Mouse (Mus musculus): ENCODE data around the gene Cds1.

DNA sequence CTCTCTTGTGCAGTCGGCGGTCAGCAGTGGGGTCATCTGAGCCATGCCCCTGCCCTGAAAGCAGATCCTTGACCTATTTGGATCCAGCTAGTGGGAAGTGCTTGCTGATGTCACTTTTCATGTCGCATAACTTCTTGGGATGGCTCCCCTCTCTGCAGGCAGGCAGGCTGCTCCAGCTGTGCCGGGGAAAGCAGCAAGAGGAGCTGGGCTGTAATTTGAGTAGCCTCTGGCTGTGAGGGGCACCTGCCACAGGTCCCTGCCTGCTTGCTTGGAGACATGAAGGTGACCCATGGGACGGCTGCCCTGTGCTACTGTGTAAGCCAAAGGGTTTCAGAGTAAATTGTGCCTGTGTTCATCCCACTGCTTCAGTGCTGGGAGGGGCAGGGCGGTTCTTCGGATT lies 54.9 kb downstream of the Cds1 start:
- TF ChIP-seq GATA1 (IDR thresholded peaks at IDR 0.05; ENCODE audit: borderline replicate concordance, low read length) (no peak), FLI1 (IDR thresholded peaks at IDR 0.05; ENCODE audit: low read length) (no peak)
